Mouse (Mus musculus) stomach, embryonic 15.5 days (tissue): ENCODE results near the gene 2410004B18Rik. TPM values are rescaled to one million over a fixed set of nuclear protein-coding genes. Genes with fewer than 3 reads are reported as not detected.

ENCODE experiments used
- ATAC-seq: fragments of 200-750 bp; cut with Nextera tagmentation; 2 replicates; pipeline ENCODE4 v1.8.0; 2017; ENCODE audit warnings: low read depth, moderate number of reproducible peaks, moderate TSS enrichment; ENCODE audit not compliant: insufficient read depth, low FRiP score
- H3K27ac ChIP-seq: fragments of 300-500 bp; sonication (generic); 2 replicates; pipeline ENCODE4 v1.5.1; 2015; ENCODE audit warnings: mild to moderate bottlenecking, inconsistent platforms
- H3K27me3 ChIP-seq: fragments of 300-500 bp; sonication (generic); replicated peaks from 2 replicates; pipeline ENCODE4 v1.6.1; 2015; ENCODE audit warnings: inconsistent platforms
- H3K36me3 ChIP-seq: fragments of 300-500 bp; sonication (generic); 2 replicates; pipeline ENCODE4 v1.6.1; 2015; ENCODE audit warnings: inconsistent platforms
- H3K4me1 ChIP-seq: fragments of 300-500 bp; sonication (generic); 2 replicates; pipeline ENCODE4 v1.6.1; 2015; ENCODE audit warnings: inconsistent platforms
- H3K4me2 ChIP-seq: fragments of 300-500 bp; sonication (generic); 2 replicates; pipeline ENCODE4 v1.6.1; 2015; ENCODE audit warnings: mild to moderate bottlenecking, inconsistent platforms
- H3K4me3 ChIP-seq: fragments of 300-500 bp; sonication (generic); replicated peaks from 2 replicates; pipeline ENCODE4 v1.5.1; 2015; ENCODE audit warnings: inconsistent platforms
- H3K9ac ChIP-seq: fragments of 300-500 bp; sonication (generic); 2 replicates; pipeline ENCODE4 v1.6.1; 2015; ENCODE audit warnings: inconsistent platforms
- H3K9me3 ChIP-seq: fragments of 300-500 bp; sonication (generic); 2 replicates; pipeline ENCODE4 v1.6.1; 2016; ENCODE audit warnings: inconsistent platforms
- WGBS: fragments of 180-500 bp; shearing (Covaris S2); methylation state at CpG from one replicate; pipeline ENCODE4 v1.1.7; 2015; 5-methylcytosine and 5-hydroxymethylcytosine counted together
- polyA plus RNA-seq: library from polyadenylated mRNA; unstranded; fragments of >200 nt; fragmentation: Nextera tagmentation; extraction: Ambion mirVana; gene quantifications from 2 replicates; pipeline ENCODE4 v1.2.1, GENCODE M21; 2015

Gene 2410004B18Rik
- polyA plus RNA-seq, 1 experiment from 2014 or later, result 49.0 TPM

DNA sequence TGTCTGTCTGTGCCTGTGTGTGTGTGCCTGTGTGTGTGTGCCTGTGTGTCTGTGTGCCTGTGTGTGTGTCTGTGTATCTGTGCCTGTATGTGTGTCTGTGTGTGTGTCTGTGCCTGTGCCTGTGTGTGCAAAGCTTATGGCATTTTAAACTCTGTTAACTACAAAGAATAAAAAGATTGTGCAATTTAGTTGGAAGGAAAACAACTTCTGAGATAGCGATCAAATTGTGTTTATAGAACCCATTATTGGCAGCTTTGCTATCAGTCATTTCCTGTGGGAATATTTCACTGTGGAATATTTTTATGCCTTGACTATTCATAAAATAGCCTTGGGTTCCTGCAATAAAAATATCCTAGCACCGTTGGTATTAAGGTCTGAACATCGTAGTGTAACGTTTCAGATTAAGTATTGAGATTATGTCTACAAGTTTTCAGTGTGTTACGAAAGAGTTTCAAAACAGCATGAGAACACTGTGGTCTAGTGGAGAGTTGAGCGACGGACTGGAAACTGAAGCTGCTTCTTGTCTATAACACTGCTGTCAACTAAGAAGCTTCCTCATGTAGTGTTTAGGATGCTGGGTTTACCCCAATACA is 47.6 kb downstream of the 2410004B18Rik start:
- Histone ChIP-seq H3K4me2 (no peak overlapping the region), H3K4me1 (0 out of 2 replicates have a peak, but pooled peaks cover 7% of the 10 kb centered on the region), H3K36me3 (no peaks in the 10 kb centered on the region), H3K9ac (no peak overlapping the region), H3K4me3 (no peak overlapping the region), H3K9me3 (no peaks in the 10 kb centered on the region), H3K27me3 (no peaks in the 10 kb centered on the region), H3K27ac (no peak overlapping the region)
- WGBS, result 78% methylated on average over 7 of the region's 7 CpGs
- no peak for ATAC-seq

- H3K9ac ChIP-seq, result no peak overlapping the region
- H3K4me2 ChIP-seq, result peak overlapping the region; percentile 79; the same call in 1 of the 2 replicates
- ATAC-seq, result no peak
- H3K4me3 ChIP-seq, result no peak overlapping the region; the same call in 1 of the 2 replicates
- H3K27me3 ChIP-seq, result no peaks in the 10 kb centered on the region
- 51% methylated on average over 6 of the region's 6 CpGs for WGBS
- H3K27ac ChIP-seq, result no peak overlapping the region
- 0 out of 2 replicates have a peak, but pooled peaks cover 7% of the 10 kb centered on the region for H3K4me1 ChIP-seq
- H3K36me3 ChIP-seq, result no peaks in the 10 kb centered on the region
- H3K9me3 ChIP-seq, result no peaks in the 10 kb centered on the region
Observed at GRCm38 (mm10) chr3:145986317-145987001, 48.6 kb downstream of the 2410004B18Rik start.

DNA sequence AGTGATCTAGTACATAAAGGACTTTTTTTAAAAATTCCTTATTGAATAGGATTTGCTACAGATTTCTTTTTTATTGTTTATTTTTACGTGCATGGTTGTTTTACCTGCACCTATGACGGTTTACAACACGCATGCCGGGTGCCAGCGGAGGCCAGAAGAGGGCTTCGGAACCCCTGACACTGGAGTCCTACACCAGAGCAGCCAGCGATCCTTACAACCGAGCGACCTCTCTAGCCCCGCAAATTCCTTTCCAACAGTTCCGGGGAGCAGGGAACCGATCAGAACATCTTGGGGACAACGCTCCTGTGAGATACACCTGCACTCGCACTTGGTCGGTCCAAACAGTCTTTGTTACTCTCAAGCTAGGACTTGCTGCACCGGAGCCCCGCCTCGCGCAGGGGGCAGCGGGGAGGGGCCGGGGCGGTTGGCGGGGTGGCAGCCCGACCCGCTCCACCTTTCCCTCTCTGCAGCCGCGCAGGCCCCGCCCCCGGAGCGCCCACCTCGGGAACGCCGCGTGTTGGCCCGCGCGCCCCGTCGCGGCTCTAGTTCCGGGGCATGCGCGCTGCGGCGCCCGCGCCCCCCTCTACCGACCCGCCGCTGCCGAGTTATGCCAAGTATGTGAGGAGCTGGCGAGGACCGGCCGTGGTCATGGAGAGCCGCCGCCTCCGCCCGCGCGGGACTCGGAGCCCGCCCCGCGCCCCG is 49.6 kb downstream of the 2410004B18Rik start, which contains the start of gene Syde2:
Syde2 (plus strand) TSS at position 603 of the 702 bp plus-strand sequence.
- Histone ChIP-seq H3K27ac (peak within 1 kb of the TSS; percentile 96), H3K36me3 (no peaks in the 10 kb centered on the region), H3K9ac (peak within 1 kb of the TSS; percentile 71), H3K27me3 (no peaks in the 10 kb centered on the region), H3K4me1 (peaks cover 10% of the 10 kb centered on the region; the same call in 1 of the 2 replicates), H3K4me3 (peak within 1 kb of the TSS; percentile 66), H3K4me2 (peak within 1 kb of the TSS; percentile 79), H3K9me3 (no peaks in the 10 kb centered on the region)
- ATAC-seq, result peak; percentile 82
- WGBS, result 1% methylated on average over 65 of the region's 65 CpGs

GRCm38 (mm10) chr3:145987970-145988683 is 50.3 kb downstream of the 2410004B18Rik start:
- Histone ChIP-seq H3K9me3 (no peaks in the 10 kb centered on the region), H3K4me2 (peak overlapping the region; percentile 79), H3K4me1 (peaks cover 12% of the 10 kb centered on the region; the same call in 1 of the 2 replicates), H3K36me3 (no peaks in the 10 kb centered on the region), H3K9ac (peak overlapping the region; percentile 71), H3K27me3 (no peaks in the 10 kb centered on the region), H3K4me3 (peak overlapping the region; percentile 66), H3K27ac (peak overlapping the region; percentile 96)
- peak; percentile 87 for ATAC-seq
- under 1% methylated on average over 86 of the region's 101 CpGs for WGBS

GRCm38 (mm10) chr3:145988684-145989575 is 51.1 kb downstream of the 2410004B18Rik start:
- whole genome bisulfite sequencing, result under 1% methylated on average over 45 of the region's 45 CpGs
- Histone ChIP-seq H3K9ac (peak overlapping the region; percentile 71), H3K27ac (peak overlapping the region; percentile 96), H3K4me1 (peaks cover 12% of the 10 kb centered on the region; the same call in 1 of the 2 replicates), H3K9me3 (no peaks in the 10 kb centered on the region), H3K4me2 (peak overlapping the region; percentile 79), H3K4me3 (peak overlapping the region; percentile 66), H3K27me3 (no peaks in the 10 kb centered on the region), H3K36me3 (no peaks in the 10 kb centered on the region)
- no peak; the same call in 1 of the 2 replicates for ATAC-seq

GRCm38 (mm10) chr3:145989576-145990081 is 51.8 kb downstream of the 2410004B18Rik start:
- peak overlapping the region; percentile 71; the same call in 1 of the 2 replicates for H3K9ac ChIP-seq
- no peak for ATAC-seq
- no peaks in the 10 kb centered on the region for H3K27me3 ChIP-seq
- peaks cover 12% of the 10 kb centered on the region; the same call in 1 of the 2 replicates for H3K4me1 ChIP-seq
- H3K4me2 ChIP-seq, result peak overlapping the region; percentile 79
- no peak overlapping the region for H3K27ac ChIP-seq
- H3K4me3 ChIP-seq, result peak overlapping the region; percentile 66
- no peaks in the 10 kb centered on the region for H3K36me3 ChIP-seq
- WGBS, result 10% methylated on average over 11 of the region's 11 CpGs
- H3K9me3 ChIP-seq, result no peaks in the 10 kb centered on the region

DNA sequence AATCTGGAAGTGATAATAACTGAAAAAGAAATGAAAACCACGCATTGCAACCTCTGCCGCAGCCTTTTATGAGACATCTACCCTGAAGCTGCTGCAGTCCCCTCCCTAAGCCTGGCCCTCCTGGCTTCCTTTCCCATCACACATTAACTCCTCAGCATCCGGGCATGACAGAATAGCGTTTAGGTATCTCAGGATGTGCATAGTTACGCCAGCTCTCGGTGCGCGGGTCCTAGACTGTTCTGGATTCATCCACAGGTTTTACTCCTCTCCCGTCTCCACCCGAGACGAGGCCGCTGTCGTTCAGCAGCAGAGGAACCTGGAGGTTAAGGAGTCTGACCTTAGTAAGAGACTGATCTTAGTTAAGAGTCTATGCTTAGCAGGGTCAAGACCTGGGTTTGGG is 53.3 kb downstream of the 2410004B18Rik start:
- no peak overlapping the region for H3K9ac ChIP-seq
- H3K4me3 ChIP-seq, result no peak overlapping the region
- H3K27me3 ChIP-seq, result no peaks in the 10 kb centered on the region
- ATAC-seq, result no peak
- H3K4me1 ChIP-seq, result peaks cover 12% of the 10 kb centered on the region; the same call in 1 of the 2 replicates
- no peaks in the 10 kb centered on the region for H3K9me3 ChIP-seq
- H3K36me3 ChIP-seq, result no peaks in the 10 kb centered on the region
- peak overlapping the region; percentile 30; the same call in 1 of the 2 replicates for H3K4me2 ChIP-seq
- no peak overlapping the region for H3K27ac ChIP-seq
- 73% methylated on average over 13 of the region's 13 CpGs for WGBS

- peaks cover 12% of the 10 kb centered on the region; the same call in 1 of the 2 replicates for H3K4me1 ChIP-seq
- no peak overlapping the region for H3K27ac ChIP-seq
- no peaks in the 10 kb centered on the region for H3K9me3 ChIP-seq
- no peaks in the 10 kb centered on the region for H3K27me3 ChIP-seq
- no peaks in the 10 kb centered on the region for H3K36me3 ChIP-seq
- H3K9ac ChIP-seq, result no peak overlapping the region
- ATAC-seq, result no peak
- no peak overlapping the region for H3K4me2 ChIP-seq
- H3K4me3 ChIP-seq, result no peak overlapping the region
- WGBS, result 80% methylated on average over 10 of the region's 10 CpGs
Observed at GRCm38 (mm10) chr3:145991976-145992730, 54.3 kb downstream of the 2410004B18Rik start.

DNA sequence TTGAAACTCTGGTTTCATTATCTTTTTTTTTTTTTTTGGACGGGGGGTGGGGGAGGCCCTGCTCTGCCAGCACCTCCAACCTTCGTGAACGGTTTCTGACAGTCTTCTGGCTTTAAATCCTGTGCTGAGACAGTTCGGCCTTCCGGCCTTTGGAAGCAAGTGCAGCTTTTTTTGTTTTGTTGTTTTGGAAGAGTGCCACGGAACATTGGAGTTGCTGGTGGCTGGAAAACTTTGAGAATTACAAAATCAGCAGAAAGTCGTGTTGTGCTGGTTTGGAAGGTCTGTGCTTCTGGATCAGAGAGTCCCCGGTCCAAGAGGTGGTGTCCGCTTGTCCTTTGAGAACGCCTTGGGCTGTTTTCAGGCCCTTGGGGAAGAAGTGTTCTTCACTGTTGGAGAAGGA is 55.0 kb downstream of the 2410004B18Rik start:
- H3K27ac ChIP-seq, result no peak overlapping the region
- no peak overlapping the region for H3K4me2 ChIP-seq
- no peak overlapping the region for H3K4me3 ChIP-seq
- no peaks in the 10 kb centered on the region for H3K27me3 ChIP-seq
- H3K9me3 ChIP-seq, result no peaks in the 10 kb centered on the region
- 69% methylated on average over 10 of the region's 10 CpGs for WGBS
- peaks cover 12% of the 10 kb centered on the region; the same call in 1 of the 2 replicates for H3K4me1 ChIP-seq
- no peaks in the 10 kb centered on the region for H3K36me3 ChIP-seq
- no peak for ATAC-seq
- no peak overlapping the region for H3K9ac ChIP-seq
